Mouse (Mus musculus) cerebellum, postnatal 10 days (tissue): ENCODE measurements around the gene Cetn4.

Source experiments
- DNase-seq, 2 experiments: peaks; one replicate each; pipeline ENCODE4 v3.0.0; 2021; ENCODE audit warnings: mixed read lengths in 2 of 2

Cetn4 gene

GRCm38 (mm10) chr3:37299470-37299869, 13.0 kb downstream of the Cetn4 start:
- DNase-seq, result no peak

- DNase-seq, result no peak
Measured at GRCm38 (mm10) chr3:37292654-37293053, 19.9 kb downstream of the Cetn4 start.

GRCm38 (mm10) chr3:37291929-37292328, 20.6 kb downstream of the Cetn4 start:
- DNase-seq, result no peak

- peak; percentile 52 to 55 for DNase-seq
Measured at GRCm38 (mm10) chr3:37290881-37291541, 21.5 kb downstream of the Cetn4 start.

GRCm38 (mm10) chr3:37289237-37289636, 23.3 kb downstream of the Cetn4 start:
- DNase-seq, result no peak

GRCm38 (mm10) chr3:37283234-37283633, 29.3 kb downstream of the Cetn4 start:
- no peak for DNase-seq

- DNase-seq, result no peak
Measured at GRCm38 (mm10) chr3:37282299-37282922, 30.1 kb downstream of the Cetn4 start.

- no peak for DNase-seq
Measured at GRCm38 (mm10) chr3:37280871-37281270, 31.6 kb downstream of the Cetn4 start.

- DNase-seq, result no peak
Measured at GRCm38 (mm10) chr3:37280221-37280620, 32.3 kb downstream of the Cetn4 start.

GRCm38 (mm10) chr3:37274661-37275060, 37.8 kb downstream of the Cetn4 start:
- DNase-seq, result no peak

- no peak for DNase-seq
Measured at GRCm38 (mm10) chr3:37273092-37273491, 39.4 kb downstream of the Cetn4 start.

GRCm38 (mm10) chr3:37271209-37271608, 41.3 kb downstream of the Cetn4 start:
- peak; percentile 70 to 76 for DNase-seq

- no peak for DNase-seq
Measured at GRCm38 (mm10) chr3:37269926-37270325, 42.6 kb downstream of the Cetn4 start.

- no peak for DNase-seq
Measured at GRCm38 (mm10) chr3:37268338-37268737, 44.2 kb downstream of the Cetn4 start.

- no peak for DNase-seq
Measured at GRCm38 (mm10) chr3:37259331-37259999, 53.0 kb downstream of the Cetn4 start.

GRCm38 (mm10) chr3:37257776-37258175, 54.7 kb downstream of the Cetn4 start:
- DNase-seq, result no peak
